23 mouse cellular contexts compared by ENCODE assay signal in the genomic region with DNA sequence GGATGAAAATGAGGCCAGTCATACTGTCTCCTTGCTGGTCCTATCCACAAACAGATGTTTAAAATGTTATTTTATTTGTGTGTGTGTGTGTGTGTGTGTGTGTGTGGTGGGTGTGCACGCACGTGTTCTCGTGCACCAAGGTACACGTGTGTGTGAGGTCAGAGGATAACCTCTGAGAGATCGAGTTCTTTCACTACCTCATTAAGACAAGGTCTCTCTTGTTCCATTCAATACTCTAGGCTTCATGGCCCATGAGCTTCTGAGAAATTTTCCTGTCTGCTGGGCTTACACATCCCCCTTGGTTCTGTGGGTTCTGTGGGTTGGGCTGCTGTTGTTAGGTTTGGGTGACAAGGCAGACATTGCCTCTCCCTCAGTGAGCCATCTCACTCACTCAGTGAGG. TPM values are rescaled to one million over a fixed set of nuclear protein-coding genes. Genes with fewer than 3 reads are reported as not detected.
A peak's percentile ranks its signal among the peaks of the same experiment; 100 is the strongest.
DNase-seq lines count a peak whose midpoint lies in the region; ATAC-seq lines count a peak whose summit lies in the region.
"Had no signal": no experiment of that assay in that cellular context is flagged by ENCODE, and none has a peak within 500 bp of the region (broad histone marks: within the 10 kb centered on the region; RNA-seq: fewer than 3 reads in every experiment).

No protein-coding gene starts in this region.

- H3K4me2 ChIP-seq in forebrain, embryonic 13.5 days: no peak overlapping the region
- no peak overlapping the region for H3K4me2 ChIP-seq in forebrain, embryonic 15.5 days (replicated peaks)
- H3K4me2 ChIP-seq in liver, embryonic 11.5 days: no peak overlapping the region
- no peak overlapping the region for H3K4me2 ChIP-seq in embryonic facial prominence, embryonic 13.5 days
- no peak overlapping the region for H3K4me2 ChIP-seq in limb, embryonic 12.5 days
- H3K4me2 ChIP-seq: embryonic facial prominence, embryonic 15.5 days; heart, embryonic 11.5 days; heart, embryonic 15.5 days; hindbrain, embryonic 14.5 days had no signal

- DNase-seq in liver, embryonic 11.5 days (ENCODE audit: low spot score): peak; percentile 15
- DNase-seq in liver: no peak
- no peak for DNase-seq in frontal cortex, postnatal 36 days (ENCODE audit: low spot score in 2 of 2)
- no peak for DNase-seq in cerebellum, postnatal 25 days
- DNase-seq: adrenal gland, postnatal 10 days; cerebellum, adult 11 months; cerebellum, adult 8-10 months; cerebellum, postnatal 14 days; gastrocnemius, postnatal 14 days; heart, adult 2 months; heart, postnatal 14 days had no signal

- peaks cover 71% of the 10 kb centered on the region for H3K36me3 ChIP-seq in forebrain, embryonic 13.5 days (ENCODE audit: poor library complexity, severe bottlenecking)
- H3K36me3 ChIP-seq in forebrain, embryonic 15.5 days: no peaks in the 10 kb centered on the region
- no peaks in the 10 kb centered on the region for H3K36me3 ChIP-seq in liver, embryonic 11.5 days (ENCODE audit: control insufficient read depth, insufficient read depth, low read length)
- H3K36me3 ChIP-seq in embryonic facial prominence, embryonic 13.5 days: peaks cover 24% of the 10 kb centered on the region
- peaks cover 55% of the 10 kb centered on the region for H3K36me3 ChIP-seq in limb, embryonic 12.5 days
- H3K36me3 ChIP-seq: heart, embryonic 15.5 days had no signal

- H3K27me3 ChIP-seq in forebrain, embryonic 13.5 days: no peaks in the 10 kb centered on the region
- no peaks in the 10 kb centered on the region for H3K27me3 ChIP-seq in forebrain, embryonic 15.5 days
- H3K27me3 ChIP-seq in liver, embryonic 11.5 days (replicated peaks; ENCODE audit: control insufficient read depth, insufficient read depth, low read length): no peaks in the 10 kb centered on the region
- no peaks in the 10 kb centered on the region for H3K27me3 ChIP-seq in embryonic facial prominence, embryonic 13.5 days
- H3K27me3 ChIP-seq in limb, embryonic 12.5 days: no peaks in the 10 kb centered on the region
- H3K27me3 ChIP-seq: embryonic facial prominence, embryonic 15.5 days; heart, embryonic 15.5 days had no signal

- H3K4me1 ChIP-seq in forebrain, embryonic 13.5 days: peaks cover 40% of the 10 kb centered on the region
- H3K4me1 ChIP-seq in forebrain, embryonic 15.5 days: peaks cover 50% of the 10 kb centered on the region
- no peaks in the 10 kb centered on the region for H3K4me1 ChIP-seq in liver, embryonic 11.5 days (replicated peaks; ENCODE audit: control insufficient read depth, insufficient read depth, low read length)
- peaks cover 19% of the 10 kb centered on the region for H3K4me1 ChIP-seq in embryonic facial prominence, embryonic 13.5 days
- peaks cover 24% of the 10 kb centered on the region for H3K4me1 ChIP-seq in limb, embryonic 12.5 days (replicated peaks)
- H3K4me1 ChIP-seq: embryonic facial prominence, embryonic 15.5 days; heart, embryonic 15.5 days had no signal

- H3K4me3 ChIP-seq in forebrain, embryonic 13.5 days: no peak overlapping the region
- no peak overlapping the region for H3K4me3 ChIP-seq in forebrain, embryonic 15.5 days
- H3K4me3 ChIP-seq in liver, embryonic 11.5 days (ENCODE audit: low read depth, low read length): no peak overlapping the region
- no peak overlapping the region for H3K4me3 ChIP-seq in embryonic facial prominence, embryonic 13.5 days
- no peak overlapping the region for H3K4me3 ChIP-seq in limb, embryonic 12.5 days (replicated peaks)
- H3K4me3 ChIP-seq: embryonic facial prominence, embryonic 15.5 days; erythroblast, embryonic 14.5 days; forebrain, embryonic 10.5 days; heart, adult 2 months; heart, embryonic 15.5 days had no signal

- H3K27ac ChIP-seq in forebrain, embryonic 13.5 days: 0 out of 2 replicates have a peak overlapping the region, but pooled peaks have one; percentile 22
- no peak overlapping the region for H3K27ac ChIP-seq in forebrain, embryonic 15.5 days (replicated peaks)
- no peak overlapping the region for H3K27ac ChIP-seq in liver, embryonic 11.5 days (ENCODE audit: low read depth, low read length)
- H3K27ac ChIP-seq in embryonic facial prominence, embryonic 13.5 days: 0 out of 2 replicates have a peak overlapping the region, but pooled peaks have one; percentile 28
- H3K27ac ChIP-seq in limb, embryonic 12.5 days: no peak overlapping the region
- H3K27ac ChIP-seq: embryonic facial prominence, embryonic 15.5 days; forebrain, embryonic 10.5 days; heart, adult 2 months; heart, embryonic 15.5 days; hindbrain, embryonic 14.5 days had no signal

- no peaks in the 10 kb centered on the region for H3K9me3 ChIP-seq in forebrain, embryonic 13.5 days (replicated peaks)
- no peaks in the 10 kb centered on the region for H3K9me3 ChIP-seq in forebrain, embryonic 15.5 days
- H3K9me3 ChIP-seq in liver, embryonic 11.5 days (ENCODE audit: control insufficient read depth, low read length): no peaks in the 10 kb centered on the region
- H3K9me3 ChIP-seq in embryonic facial prominence, embryonic 13.5 days: no peaks in the 10 kb centered on the region
- H3K9me3 ChIP-seq in limb, embryonic 12.5 days: no peaks in the 10 kb centered on the region
- H3K9me3 ChIP-seq: embryonic facial prominence, embryonic 15.5 days; forebrain, embryonic 10.5 days; heart, embryonic 15.5 days had no signal

- ATAC-seq in forebrain, embryonic 13.5 days: 0 out of 2 replicates have a peak, but pooled peaks have one; percentile 16
- ATAC-seq in forebrain, embryonic 15.5 days (replicated peaks): no peak
- no peak for ATAC-seq in liver, embryonic 11.5 days (replicated peaks; ENCODE audit: low FRiP score)
- no peak for ATAC-seq in embryonic facial prominence, embryonic 13.5 days (ENCODE audit: insufficient number of reproducible peaks, insufficient read depth, low FRiP score, low TSS enrichment, low read depth)
- ATAC-seq in limb, embryonic 12.5 days (ENCODE audit: insufficient number of reproducible peaks, insufficient read depth, low FRiP score, low TSS enrichment, low read depth): peak; percentile 34; the same call in 1 of the 2 replicates
- ATAC-seq: forebrain, embryonic 16.5 days had no signal

- H3K9ac ChIP-seq in forebrain, embryonic 13.5 days: no peak overlapping the region
- no peak overlapping the region for H3K9ac ChIP-seq in forebrain, embryonic 15.5 days (replicated peaks)
- no peak overlapping the region for H3K9ac ChIP-seq in liver, embryonic 11.5 days (ENCODE audit: low read depth, low read length)
- H3K9ac ChIP-seq in embryonic facial prominence, embryonic 13.5 days: no peak overlapping the region
- no peak overlapping the region for H3K9ac ChIP-seq in limb, embryonic 12.5 days (replicated peaks)
- H3K9ac ChIP-seq: embryonic facial prominence, embryonic 15.5 days; heart, embryonic 15.5 days; hindbrain, embryonic 14.5 days had no signal

- WGBS in forebrain, embryonic 13.5 days: 69% methylated on average over 5 of the region's 5 CpGs
- 74% methylated on average over 5 of the region's 5 CpGs for WGBS in forebrain, embryonic 15.5 days
- whole genome bisulfite sequencing in liver, embryonic 11.5 days: 89% methylated on average over 5 of the region's 5 CpGs
- 57% methylated on average over 5 of the region's 5 CpGs for WGBS in embryonic facial prominence, embryonic 13.5 days
- 76% methylated on average over 5 of the region's 5 CpGs for WGBS in limb, embryonic 12.5 days

RNA-seq across cellular contexts. Expression of gene Mpped2, which starts 12.6 kb away (rescaled TPM):
- 180 and 197 TPM in 2 replicates for polyA plus RNA-seq in forebrain, embryonic 13.5 days (2015; fragmentation: Nextera tagmentation; extraction: Ambion mirVana)
- polyA plus RNA-seq in forebrain, embryonic 15.5 days (2015; fragmentation: Nextera tagmentation; extraction: Ambion mirVana): 212 and 221 TPM in 2 replicates
- polyA plus RNA-seq in liver, embryonic 11.5 days (2014; fragmentation: Nextera tagmentation; extraction: Ambion mirVana): 16.6 and 24.7 TPM in 2 replicates
- 105 and 115 TPM in 2 replicates for polyA plus RNA-seq in embryonic facial prominence, embryonic 13.5 days (2015; fragmentation: Nextera tagmentation; extraction: Ambion mirVana)
- 121 and 134 TPM in 2 replicates for polyA plus RNA-seq in limb, embryonic 12.5 days (2016; fragmentation: Nextera tagmentation; extraction: Ambion mirVana)
- polyA plus RNA-seq: C2C12; erythroblast, embryonic 14.5 days had no signal

Comparison
In these comparisons a context has a peak if more than half of its experiments do, and no peak if none do; other contexts are left out.
1. ATAC-seq: peak in forebrain, embryonic 13.5 days (single experiment) and limb, embryonic 12.5 days (single experiment); none in forebrain, embryonic 15.5 days (single experiment), liver, embryonic 11.5 days (single experiment) and embryonic facial prominence, embryonic 13.5 days (single experiment).
2. H3K27ac ChIP-seq: peak in forebrain, embryonic 13.5 days (single experiment) and embryonic facial prominence, embryonic 13.5 days (single experiment); none in forebrain, embryonic 15.5 days (single experiment), liver, embryonic 11.5 days (single experiment) and limb, embryonic 12.5 days (single experiment).